Mouse (Mus musculus): ENCODE measurements around the gene Gm49486. TPM values are rescaled to one million over a fixed set of nuclear protein-coding genes. Genes with fewer than 3 reads are reported as not detected.

Gm49486 gene
- polyA plus RNA-seq (2012; ENCODE audit: low replicate concordance), result not detected in 2 replicates

GRCm38 (mm10) chr15:79229058-79229821, at the start of gene Gm49486, which contains the start of gene Pick1:
Gm49486 (plus strand) TSS chr15:79229391.
Pick1 (plus strand) TSS chr15:79229173.

GRCm38 (mm10) chr15:79254661-79255060, 25.5 kb downstream of the Gm49486 start, which contains the start of gene Slc16a8:
Slc16a8 (minus strand) TSS chr15:79254761.

GRCm38 (mm10) chr15:79285399-79285798, 56.2 kb downstream of the Gm49486 start, which contains the start of gene Baiap2l2:
Baiap2l2 (minus strand) TSS chr15:79285537.

Other genes starting within 250 kb of the Gm49486 start
- 32.8 and 70.9 TPM in 2 replicates for gene H1f0, start 200.9 kb upstream of the Gm49486 start, polyA plus RNA-seq (2012; ENCODE audit: low replicate concordance)
- gene Galr3, start 187.5 kb upstream of the Gm49486 start, polyA plus RNA-seq (2012; ENCODE audit: low replicate concordance), result 0.38 and 1.2 TPM in 2 replicates
- gene Ankrd54, start 166.5 kb upstream of the Gm49486 start, polyA plus RNA-seq (2012; ENCODE audit: low replicate concordance), result 41.1 and 171 TPM in 2 replicates
- 8.7 and 44.6 TPM in 2 replicates for gene Eif3l, start 154.2 kb upstream of the Gm49486 start, polyA plus RNA-seq (2012; ENCODE audit: low replicate concordance)
- gene Micall1, start 120.5 kb upstream of the Gm49486 start, polyA plus RNA-seq (2012; ENCODE audit: low replicate concordance), result 15.6 and 50.5 TPM in 2 replicates
- gene Polr2f, start 88.4 kb upstream of the Gm49486 start, polyA plus RNA-seq (2012; ENCODE audit: low replicate concordance), result 65.9 and 87.9 TPM in 2 replicates
- 1.7 TPM in 1 of 2 replicates, not detected in the other for gene 1700088E04Rik, start 88.1 kb upstream of the Gm49486 start, polyA plus RNA-seq (2012; ENCODE audit: low replicate concordance)
- 0.42 TPM in 1 of 2 replicates, not detected in the other for gene Sox10, start 64.2 kb upstream of the Gm49486 start, polyA plus RNA-seq (2012; ENCODE audit: low replicate concordance)
- 17.4 and 21.0 TPM in 2 replicates for gene Pick1, start 218 bp upstream of the Gm49486 start, polyA plus RNA-seq (2012; ENCODE audit: low replicate concordance)
- not detected in 2 replicates for gene Slc16a8, start 25.4 kb downstream of the Gm49486 start, polyA plus RNA-seq (2012; ENCODE audit: low replicate concordance)
- 0.08 TPM in 1 of 2 replicates, not detected in the other for gene Baiap2l2, start 56.1 kb downstream of the Gm49486 start, polyA plus RNA-seq (2012; ENCODE audit: low replicate concordance)
- 54.7 and 64.1 TPM in 2 replicates for gene Pla2g6, start 99.0 kb downstream of the Gm49486 start, polyA plus RNA-seq (2012; ENCODE audit: low replicate concordance)
- gene Maff, start 117.2 kb downstream of the Gm49486 start, polyA plus RNA-seq (2012; ENCODE audit: low replicate concordance), result 2.2 and 2.7 TPM in 2 replicates
- gene Tmem184b, start 174.2 kb downstream of the Gm49486 start, polyA plus RNA-seq (2012; ENCODE audit: low replicate concordance), result 53.1 and 68.5 TPM in 2 replicates
- 30.9 and 51.5 TPM in 2 replicates for gene Csnk1e, start 226.2 kb downstream of the Gm49486 start, polyA plus RNA-seq (2012; ENCODE audit: low replicate concordance)

Data from leukemia stem cell, adult 10-12 weeks (primary cell).